Mouse (Mus musculus) bone marrow, adult 2 months (tissue): ENCODE data around the gene Flvcr2. TPM values are rescaled to one million over a fixed set of nuclear protein-coding genes. Genes with fewer than 3 reads are reported as not detected.

Source experiments
- H3K27ac ChIP-seq: fragments of 200-500 bp; 2 replicates; pipeline ENCODE4 v1.5.1; 2012; ENCODE audit warnings: low read depth, mild to moderate bottlenecking, control low read depth, inconsistent platforms, low read length; ENCODE audit not compliant: control insufficient read depth, poor library complexity, insufficient read depth
- H3K4me1 ChIP-seq: fragments of 200-500 bp; 2 replicates; pipeline ENCODE4 v1.6.1; 2011; ENCODE audit warnings: low read length; ENCODE audit not compliant: control insufficient read depth, insufficient read depth
- H3K4me3 ChIP-seq: fragments of 200-500 bp; replicated peaks from 2 replicates; pipeline ENCODE3; 2011; ENCODE audit warnings: mild to moderate bottlenecking, low read depth, low read length, control low read depth; ENCODE audit not compliant: control insufficient read depth
- CTCF ChIP-seq: fragments of 200-500 bp; IDR thresholded peaks from 2 replicates; pipeline ENCODE4 v1.5.1; 2011; ENCODE audit warnings: low read length, control low read depth; ENCODE audit not compliant: control insufficient read depth, insufficient read depth
- POLR2A ChIP-seq: fragments of 200-500 bp; IDR thresholded peaks from 2 replicates; pipeline ENCODE4 v1.6.1; 2011; ENCODE audit warnings: low read depth, mild to moderate bottlenecking, control low read depth, low read length, borderline replicate concordance; ENCODE audit not compliant: control insufficient read depth
- WGBS: fragments of 180-500 bp; shearing (Covaris S2); methylation state at CpG from one replicate; pipeline ENCODE4 v1.1.7; 2018; 5-methylcytosine and 5-hydroxymethylcytosine counted together
- polyA plus RNA-seq: library from polyadenylated mRNA; stranded (reverse); fragments of >200 nt; gene quantifications from 2 replicates; pipeline ENCODE4 v1.2.4, GENCODE M21; 2011; ENCODE audit warnings: low replicate concordance; ENCODE audit not compliant: missing spikeins, insufficient read depth, insufficient read length

Gene Flvcr2
- polyA plus RNA-seq, 1 experiment = 0.42 TPM

DNA sequence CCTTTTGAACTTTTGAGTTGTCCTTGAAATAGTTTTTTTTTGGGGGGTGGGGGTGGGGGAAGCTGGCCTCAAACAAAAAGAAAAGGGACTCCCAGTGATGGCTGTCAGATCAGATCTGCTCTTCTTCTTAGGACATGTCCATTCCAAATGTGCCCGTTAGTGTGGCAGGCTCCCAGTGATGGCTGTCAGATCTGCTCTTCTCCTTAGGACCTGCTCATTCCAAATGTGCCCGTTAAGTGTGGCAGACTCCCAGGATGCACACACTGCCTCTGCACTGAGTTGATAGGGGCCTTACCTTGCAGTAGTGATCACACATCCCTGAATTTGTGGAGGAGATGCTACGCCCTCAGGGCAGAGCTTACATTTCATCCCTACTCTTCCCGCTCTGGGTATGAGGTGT is 45.8 kb downstream of the Flvcr2 start:
- TF ChIP-seq CTCF (no peak), POLR2A (no peak)
- H3K27ac ChIP-seq = no peak overlapping the region

DNA sequence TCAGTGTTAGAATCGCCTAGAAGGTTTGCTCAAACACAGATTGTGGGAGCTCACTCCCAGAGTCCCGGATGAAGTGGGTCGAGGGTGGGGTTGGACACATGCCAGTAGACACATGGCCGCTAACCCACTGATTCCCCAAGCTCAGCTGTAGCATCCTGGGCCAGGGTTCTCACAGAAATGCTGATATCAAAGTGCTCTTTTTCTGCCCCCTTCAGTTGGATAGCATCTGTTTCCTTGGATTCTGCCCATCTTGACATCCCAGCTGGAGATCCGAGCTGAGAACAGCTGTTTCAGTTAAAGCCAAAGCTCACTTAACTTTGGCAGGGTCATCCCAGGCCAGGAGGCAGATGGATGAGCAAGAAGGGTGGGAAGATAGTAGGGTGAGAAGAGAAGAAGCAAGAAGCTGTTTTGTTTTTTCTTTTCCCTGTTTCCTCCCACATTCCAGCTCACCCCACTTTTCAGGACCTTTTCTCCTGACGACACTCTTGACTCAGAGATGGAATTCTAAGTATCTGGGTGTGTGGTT is 46.5 kb downstream of the Flvcr2 start:
- TF ChIP-seq CTCF (no peak), POLR2A (no peak)
- H3K4me1 ChIP-seq = no peaks in the 10 kb centered on the region
- WGBS = 76% methylated on average over 6 of the region's 6 CpGs
- H3K27ac ChIP-seq = no peak overlapping the region
- H3K4me3 ChIP-seq = no peak overlapping the region

More for the DNA sequence above, 45.8 kb downstream of the Flvcr2 start:
- Histone ChIP-seq H3K4me3 (no peak overlapping the region), H3K4me1 (no peaks in the 10 kb centered on the region)
- 83% methylated on average over 4 of the region's 4 CpGs for WGBS

DNA sequence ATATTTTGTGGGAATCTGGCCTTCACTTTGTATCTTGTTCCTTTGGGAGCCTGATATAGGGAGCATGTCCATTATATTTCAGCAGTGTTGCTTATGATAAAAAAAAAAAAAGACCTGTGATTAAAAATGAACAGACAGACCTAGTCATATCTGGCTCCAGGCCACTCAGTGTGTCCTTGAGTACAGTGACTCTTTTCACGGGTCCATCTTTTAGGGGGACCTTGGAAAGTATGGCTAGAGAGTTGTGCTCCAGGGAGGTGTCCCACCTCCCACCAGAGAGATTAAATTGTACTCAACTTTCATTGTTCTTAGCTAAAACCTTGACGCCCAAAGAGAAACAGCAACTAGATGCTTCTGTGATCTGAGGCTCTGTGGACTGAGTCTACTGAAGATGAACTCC is 47.8 kb downstream of the Flvcr2 start:
- 75% methylated on average over 2 of the region's 2 CpGs for whole genome bisulfite sequencing
- TF ChIP-seq POLR2A = no peak
- TF ChIP-seq CTCF = no peak
- no peak overlapping the region for H3K27ac ChIP-seq
- H3K4me3 ChIP-seq = no peak overlapping the region
- no peaks in the 10 kb centered on the region for H3K4me1 ChIP-seq

DNA sequence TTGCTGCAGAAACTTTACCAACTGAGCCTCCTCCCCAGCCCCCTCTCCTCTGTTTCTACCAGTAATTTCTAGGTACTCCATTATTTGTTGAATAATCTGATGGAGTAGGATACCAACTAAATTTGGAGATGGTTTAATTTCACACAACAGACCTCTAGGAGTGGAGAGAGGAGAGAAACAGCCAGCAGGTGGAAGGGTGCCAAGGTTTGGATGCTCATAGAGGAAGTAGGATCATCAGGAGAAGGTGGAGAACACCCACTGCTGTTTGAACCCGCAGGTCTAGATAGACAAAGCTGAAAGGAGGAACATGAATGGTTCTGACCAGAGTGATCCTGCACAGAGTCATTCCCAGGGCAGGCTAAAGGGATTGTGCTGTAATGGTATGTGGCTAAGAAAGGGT is 49.2 kb downstream of the Flvcr2 start:
- TF ChIP-seq POLR2A (no peak), CTCF (no peak)
- Histone ChIP-seq H3K27ac (no peak overlapping the region), H3K4me3 (no peak overlapping the region), H3K4me1 (no peaks in the 10 kb centered on the region)
- WGBS = 30% methylated on average over 1 of the region's 1 CpGs

DNA sequence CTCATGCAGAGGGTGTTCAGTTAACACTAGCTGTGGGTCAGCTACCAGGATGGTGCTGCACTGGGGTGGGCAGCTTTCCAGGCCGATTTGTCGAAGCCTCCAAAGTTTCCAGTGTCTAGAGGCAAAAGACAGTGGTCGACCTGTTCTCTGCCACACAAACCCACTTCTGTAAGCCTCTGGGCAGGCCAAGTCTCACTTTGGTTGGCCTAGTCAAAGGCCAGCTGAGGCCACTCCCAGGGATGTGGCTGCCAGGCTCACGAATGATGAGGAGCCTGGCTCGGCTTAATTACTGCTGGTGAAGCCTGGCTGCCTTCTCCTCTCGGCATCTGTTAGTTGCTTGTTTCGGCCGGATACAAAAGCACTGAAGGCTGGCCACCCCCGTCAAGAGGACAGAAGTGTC is 53.7 kb downstream of the Flvcr2 start:
- H3K27ac ChIP-seq = no peak overlapping the region
- no peaks in the 10 kb centered on the region for H3K4me1 ChIP-seq
- TF ChIP-seq CTCF (no peak), POLR2A (no peak)
- WGBS = 79% methylated on average over 9 of the region's 9 CpGs
- no peak overlapping the region for H3K4me3 ChIP-seq

DNA sequence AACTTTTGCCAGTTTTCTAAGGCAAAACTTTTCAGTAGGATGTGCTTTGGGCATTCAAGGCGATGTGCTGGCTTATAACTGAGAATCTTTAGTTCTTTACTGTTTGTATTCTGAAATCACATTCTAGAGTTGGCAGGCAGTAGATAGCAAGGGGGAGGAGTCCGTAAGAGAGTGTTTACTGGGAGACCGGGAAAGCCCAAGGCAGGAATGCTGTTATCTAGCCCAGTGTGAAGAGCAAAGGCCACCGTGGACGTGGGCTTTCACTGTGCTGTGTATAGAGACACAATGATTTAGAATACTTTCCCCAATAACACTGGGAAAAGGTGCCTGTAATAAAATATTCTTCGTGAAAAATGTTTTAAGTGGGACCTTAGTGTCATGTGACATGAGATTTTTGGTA is 63.4 kb downstream of the Flvcr2 start:
- Histone ChIP-seq H3K4me3 (no peak overlapping the region), H3K27ac (no peak overlapping the region), H3K4me1 (no peaks in the 10 kb centered on the region)
- TF ChIP-seq CTCF = no peak
- TF ChIP-seq POLR2A = no peak
- WGBS = 68% methylated on average over 6 of the region's 6 CpGs

DNA sequence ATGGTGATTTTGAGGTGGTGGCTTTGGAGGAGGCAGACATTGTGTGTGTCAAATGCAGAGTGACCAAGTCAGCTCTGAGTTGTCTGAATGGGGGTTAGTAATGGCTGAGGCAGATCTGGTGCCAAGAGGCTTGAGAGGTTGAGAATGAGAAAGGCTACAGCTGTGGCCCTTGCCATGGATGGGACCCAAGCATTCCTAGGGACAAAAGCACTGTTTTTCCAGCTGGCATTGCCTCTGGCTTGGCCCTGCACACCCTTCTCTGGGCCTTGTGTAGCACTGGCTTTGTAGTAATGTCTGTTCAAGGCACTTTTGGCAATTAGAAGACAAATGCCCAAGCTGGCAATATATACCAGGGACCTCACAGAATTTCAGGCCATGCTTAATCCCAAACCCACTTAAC is 64.6 kb downstream of the Flvcr2 start:
- TF ChIP-seq CTCF (no peak), POLR2A (no peak)
- no peak overlapping the region for H3K27ac ChIP-seq
- H3K4me1 ChIP-seq = no peaks in the 10 kb centered on the region
- H3K4me3 ChIP-seq = no peak overlapping the region

DNA sequence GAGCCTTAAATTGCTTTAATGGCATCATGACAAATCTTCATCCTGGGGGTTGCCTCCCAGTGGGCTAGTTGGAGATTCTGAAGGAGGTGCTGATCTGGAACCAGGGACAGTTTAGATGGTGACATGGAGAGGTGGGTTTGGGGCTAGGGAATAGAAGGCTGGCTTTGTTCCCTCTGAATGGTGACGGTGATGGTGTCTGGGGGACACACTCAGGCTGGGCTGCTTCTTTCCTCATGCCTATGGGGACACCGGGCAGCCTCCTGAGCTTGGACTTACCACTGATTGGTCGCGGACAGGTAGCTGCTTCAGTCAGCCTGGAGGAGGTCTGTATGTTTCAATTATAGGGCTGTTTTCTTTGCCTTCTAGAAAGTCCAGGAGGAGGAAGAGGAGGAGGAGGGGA is 65.3 kb downstream of the Flvcr2 start:
- 91% methylated on average over 4 of the region's 4 CpGs for WGBS

DNA sequence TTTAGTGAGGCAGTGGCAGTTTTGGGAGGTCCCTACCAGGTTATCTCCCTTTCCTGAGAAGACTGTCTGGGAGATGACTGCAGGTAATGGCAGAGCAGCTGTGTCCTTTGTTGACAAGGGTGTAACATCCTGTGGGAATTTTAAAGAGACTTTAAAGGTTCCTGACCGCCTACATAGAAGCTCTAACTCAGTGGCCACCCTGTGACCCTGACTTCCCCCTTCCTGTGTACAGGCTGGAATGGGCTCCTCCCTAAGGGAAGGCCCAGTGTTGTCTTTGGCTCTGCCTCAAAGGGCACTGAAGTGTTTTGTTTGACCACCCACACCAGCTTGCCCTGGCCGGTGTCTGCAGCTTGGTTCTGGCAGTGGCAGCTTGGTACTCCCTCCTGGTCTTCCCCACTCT is 67.3 kb downstream of the Flvcr2 start:
- TF ChIP-seq CTCF (no peak), POLR2A (no peak)
- no peaks in the 10 kb centered on the region for H3K4me1 ChIP-seq

More for the DNA sequence above, 65.3 kb downstream of the Flvcr2 start:
- no peaks in the 10 kb centered on the region for H3K4me1 ChIP-seq
- no peak overlapping the region for H3K27ac ChIP-seq
- H3K4me3 ChIP-seq = no peak overlapping the region
- TF ChIP-seq POLR2A (no peak), CTCF (no peak)

More for the DNA sequence above, 67.3 kb downstream of the Flvcr2 start:
- Histone ChIP-seq H3K27ac (no peak overlapping the region), H3K4me3 (no peak overlapping the region)
- WGBS = 83% methylated on average over 2 of the region's 2 CpGs
